ENCODE assay signal across 8 mouse cellular contexts in genomic region chr4:149564452-149565407, GRCm38 (mm10). TPM values are rescaled to one million over a fixed set of nuclear protein-coding genes. Genes with fewer than 3 reads are reported as not detected.
A peak's percentile ranks its signal among the peaks of the same experiment; 100 is the strongest.
DNase-seq lines count a peak whose midpoint lies in the region; ATAC-seq and TF ChIP-seq lines count a peak whose summit lies in the region.

No protein-coding gene starts in this region.

- 67% methylated on average over 20 of the region's 20 CpGs for WGBS in embryonic facial prominence, embryonic 12.5 days
- WGBS in heart, embryonic 14.5 days = 48% methylated on average over 20 of the region's 20 CpGs
- 37% methylated on average over 20 of the region's 20 CpGs for WGBS in kidney, embryonic 16.5 days
- 35% methylated on average over 20 of the region's 20 CpGs for WGBS in lung, embryonic 14.5 days

- no peak overlapping the region for H3K4me3 ChIP-seq in embryonic facial prominence, embryonic 12.5 days
- H3K4me3 ChIP-seq in heart, embryonic 14.5 days (ENCODE audit: control insufficient read depth in 1 of 2, insufficient read depth in 1 of 2, low read depth in 1 of 2, low read length in 2 of 2) = peak overlapping the region in 1 of 2 experiments; percentile 21; a peak in 2 of 4 replicates
- H3K4me3 ChIP-seq in kidney, embryonic 16.5 days (ENCODE audit: low read length) = peak overlapping the region; percentile 18; the same call in 1 of the 2 replicates
- no peak overlapping the region for H3K4me3 ChIP-seq in lung, embryonic 14.5 days (ENCODE audit: low read depth, low read length)

- peak; percentile 64 for TF ChIP-seq CTCF in lung, embryonic 14.5 days (IDR thresholded peaks at IDR 0.05; ENCODE audit: low read depth)

- peak overlapping the region; percentile 36; the same call in 1 of the 2 replicates for H3K27ac ChIP-seq in embryonic facial prominence, embryonic 12.5 days
- peak overlapping the region; percentile 54 to 61 for H3K27ac ChIP-seq in heart, embryonic 14.5 days (replicated peaks in 1 of 2; ENCODE audit: control insufficient read depth in 1 of 2, insufficient read depth in 1 of 2, low read depth in 2 of 2, low read length in 2 of 2)
- H3K27ac ChIP-seq in kidney, embryonic 16.5 days (ENCODE audit: low read length) = peak overlapping the region; percentile 75
- peak overlapping the region; percentile 83 for H3K27ac ChIP-seq in lung, embryonic 14.5 days (ENCODE audit: low read depth)

- H3K9ac ChIP-seq in embryonic facial prominence, embryonic 12.5 days = no peak overlapping the region
- 0 out of 2 replicates have a peak overlapping the region, but pooled peaks have one; percentile 3 for H3K9ac ChIP-seq in heart, embryonic 14.5 days (ENCODE audit: low read length)
- H3K9ac ChIP-seq in kidney, embryonic 16.5 days (replicated peaks; ENCODE audit: low read length) = peak overlapping the region; percentile 20; the same call in 1 of the 2 replicates
- 0 out of 2 replicates have a peak overlapping the region, but pooled peaks have one; percentile 23 for H3K9ac ChIP-seq in lung, embryonic 14.5 days

- H3K27me3 ChIP-seq in embryonic facial prominence, embryonic 12.5 days = no peaks in the 10 kb centered on the region
- H3K27me3 ChIP-seq in heart, embryonic 14.5 days (ENCODE audit: control insufficient read depth, insufficient read depth, low read length) = no peaks in the 10 kb centered on the region
- no peaks in the 10 kb centered on the region for H3K27me3 ChIP-seq in kidney, embryonic 16.5 days (ENCODE audit: insufficient read depth, low read length)
- H3K27me3 ChIP-seq in lung, embryonic 14.5 days (ENCODE audit: insufficient read depth, low read length) = no peaks in the 10 kb centered on the region

- H3K9me3 ChIP-seq in embryonic facial prominence, embryonic 12.5 days = no peaks in the 10 kb centered on the region
- no peaks in the 10 kb centered on the region for H3K9me3 ChIP-seq in heart, embryonic 14.5 days (ENCODE audit: control insufficient read depth, low read length)
- H3K9me3 ChIP-seq in kidney, embryonic 16.5 days (ENCODE audit: low read length) = no peaks in the 10 kb centered on the region
- no peaks in the 10 kb centered on the region for H3K9me3 ChIP-seq in lung, embryonic 14.5 days (ENCODE audit: low read depth, low read length)

- H3K4me2 ChIP-seq in embryonic facial prominence, embryonic 12.5 days (replicated peaks) = no peak overlapping the region
- H3K4me2 ChIP-seq in heart, embryonic 14.5 days (ENCODE audit: low read length) = peak overlapping the region; percentile 62
- H3K4me2 ChIP-seq in kidney, embryonic 16.5 days (replicated peaks; ENCODE audit: low read depth, low read length) = peak overlapping the region; percentile 42
- H3K4me2 ChIP-seq in lung, embryonic 14.5 days = peak overlapping the region; percentile 46

- peak; percentile 49; the same call in 1 of the 2 replicates for ATAC-seq in embryonic facial prominence, embryonic 12.5 days (ENCODE audit: insufficient number of reproducible peaks, insufficient read depth, low FRiP score, low TSS enrichment)
- ATAC-seq in heart, embryonic 14.5 days (ENCODE audit: insufficient number of reproducible peaks, insufficient read depth, low FRiP score, low read depth) = peak; percentile 72
- ATAC-seq in kidney, embryonic 16.5 days (ENCODE audit: low FRiP score, low TSS enrichment) = peak; percentile 83
- ATAC-seq in lung, embryonic 14.5 days (ENCODE audit: insufficient read depth) = peak; percentile 74
- no peak for ATAC-seq in erythroblast, adult 5-6 weeks (replicated peaks; ENCODE audit: low FRiP score, poor library complexity, severe bottlenecking)

- peaks cover 14% of the 10 kb centered on the region for H3K36me3 ChIP-seq in embryonic facial prominence, embryonic 12.5 days
- no peaks in the 10 kb centered on the region for H3K36me3 ChIP-seq in heart, embryonic 14.5 days (ENCODE audit: control insufficient read depth, insufficient read depth, low read length)
- H3K36me3 ChIP-seq in kidney, embryonic 16.5 days (ENCODE audit: insufficient read depth, low read length) = peaks cover 7% of the 10 kb centered on the region; the same call in 1 of the 2 replicates
- H3K36me3 ChIP-seq in lung, embryonic 14.5 days (ENCODE audit: insufficient read depth) = 0 out of 2 replicates have a peak, but pooled peaks cover 7% of the 10 kb centered on the region

- peaks cover 29% of the 10 kb centered on the region for H3K4me1 ChIP-seq in embryonic facial prominence, embryonic 12.5 days
- peaks cover 28 to 47% of the 10 kb centered on the region in 2 experiments for H3K4me1 ChIP-seq in heart, embryonic 14.5 days (ENCODE audit: control insufficient read depth in 2 of 2, insufficient read depth in 2 of 2, low read length in 2 of 2)
- peaks cover 23% of the 10 kb centered on the region for H3K4me1 ChIP-seq in kidney, embryonic 16.5 days (ENCODE audit: insufficient read depth, low read length)
- H3K4me1 ChIP-seq in lung, embryonic 14.5 days (ENCODE audit: insufficient read depth) = peaks cover 27% of the 10 kb centered on the region

- peak; percentile 64 for DNase-seq in right cerebral cortex, adult 18-20 months
- DNase-seq in right cerebral cortex, postnatal 25 days = no peak
- peak; percentile 98 for DNase-seq in lung, embryonic 14.5 days
- DNase-seq in right cerebral cortex, adult 2 months (ENCODE audit: low spot score in 2 of 2) = peak; percentile 62 to 67

RNA-seq across cellular contexts. Expression of gene Clstn1, which starts 21.5 kb away (rescaled TPM):
- 68.1 and 75.7 TPM in 2 replicates for polyA plus RNA-seq in embryonic facial prominence, embryonic 12.5 days (2016; fragmentation: Nextera tagmentation; extraction: Ambion mirVana)
- 18.2 and 18.5 TPM in 2 replicates for polyA plus RNA-seq in heart, embryonic 14.5 days (2014; fragmentation: Nextera tagmentation; extraction: Ambion mirVana)
- polyA plus RNA-seq in kidney, embryonic 16.5 days (2015; fragmentation: Nextera tagmentation; extraction: Ambion mirVana) = 13.3 and 14.1 TPM in 2 replicates
- polyA plus RNA-seq in lung, embryonic 14.5 days (2014; fragmentation: Nextera tagmentation; extraction: Ambion mirVana) = 45.3 and 45.7 TPM in 2 replicates
- total RNA-seq in erythroblast, adult 5-6 weeks (2015; ENCODE audit: low replicate concordance) = 0.58 and 1.3 TPM in 2 replicates
- 1.8 and 2.4 TPM in 2 replicates for total RNA-seq in erythroblast, adult 5-6 weeks (2017; ENCODE audit: low replicate concordance)

RNA-seq across cellular contexts. Expression of gene Ctnnbip1, which starts 46.7 kb away (rescaled TPM):
- polyA plus RNA-seq in embryonic facial prominence, embryonic 12.5 days (2016; fragmentation: Nextera tagmentation; extraction: Ambion mirVana) = 83.3 and 85.2 TPM in 2 replicates
- 35.4 and 43.1 TPM in 2 replicates for polyA plus RNA-seq in heart, embryonic 14.5 days (2014; fragmentation: Nextera tagmentation; extraction: Ambion mirVana)
- 54.1 and 57.4 TPM in 2 replicates for polyA plus RNA-seq in kidney, embryonic 16.5 days (2015; fragmentation: Nextera tagmentation; extraction: Ambion mirVana)
- 65.3 and 65.4 TPM in 2 replicates for polyA plus RNA-seq in lung, embryonic 14.5 days (2014; fragmentation: Nextera tagmentation; extraction: Ambion mirVana)
- total RNA-seq in erythroblast, adult 5-6 weeks (2015; ENCODE audit: low replicate concordance) = 4.6 TPM in 1 of 2 replicates, not detected in the other
- total RNA-seq in erythroblast, adult 5-6 weeks (2017; ENCODE audit: low replicate concordance) = 2.2 and 4.6 TPM in 2 replicates
